Mouse (Mus musculus) mammary gland, adult 2 months (tissue): Measurements from ENCODE around the gene Dleu7. TPM values are rescaled to one million over a fixed set of nuclear protein-coding genes. Genes with fewer than 3 reads are reported as not detected.

ENCODE experiments used
- polyA plus RNA-seq: library from polyadenylated mRNA; depleted of rRNA; stranded (reverse); fragments of >200 nt; gene quantifications from 2 replicates; pipeline ENCODE4 v1.2.3, GENCODE M21; 2012; ENCODE audit warnings: low replicate concordance; rRNA removed

Gene Dleu7
- 0.23 and 0.65 TPM in 2 replicates for polyA plus RNA-seq

GRCm38 (mm10) chr14:62292488-62293339, at the start of gene Dleu7, which contains the start of gene Rnaseh2b:
Gene Dleu7 (minus strand): TSS chr14:62293047.
Gene Rnaseh2b (plus strand): TSS chr14:62292589.

Other genes with a start within 250 kb of the Dleu7 start
- 1.4 and 3.4 TPM in 2 replicates for gene Rnaseh2b, start 458 bp downstream of the Dleu7 start, polyA plus RNA-seq
- gene Gucy1b2, start 163.2 kb upstream of the Dleu7 start, polyA plus RNA-seq: not detected in 2 replicates